Mouse (Mus musculus) hindbrain, embryonic 14.5 days (tissue): ENCODE measurements around the gene Olfr1065. TPM values are rescaled to one million over a fixed set of nuclear protein-coding genes. Genes with fewer than 3 reads are reported as not detected.
"Not testable (repeated sequence)": the region's sequence is repeated elsewhere in the genome, so short reads cannot be mapped to it uniquely, and the experiment has no call there.

ENCODE experiments used
- ATAC-seq: fragments of 200-750 bp; cut with Nextera tagmentation; 2 replicates; pipeline ENCODE4 v1.8.0; 2017; ENCODE audit warnings: moderate number of reproducible peaks, mild to moderate bottlenecking, moderate TSS enrichment, moderate library complexity; ENCODE audit not compliant: low FRiP score
- DNase-seq: peaks from one replicate; pipeline ENCODE4 v3.0.0-alpha.2; 2015; ENCODE audit warnings: low spot score
- H3K27ac ChIP-seq: fragments of 300-500 bp; sonication (generic); 2 replicates; pipeline ENCODE4 v1.5.1; 2014; ENCODE audit warnings: mild to moderate bottlenecking, moderate library complexity
- H3K27me3 ChIP-seq: fragments of 300-500 bp; sonication (generic); 2 replicates; pipeline ENCODE4 v1.6.1; 2014; ENCODE audit warnings: mild to moderate bottlenecking, low read length, mixed read lengths; ENCODE audit not compliant: control insufficient read depth, insufficient read depth
- H3K36me3 ChIP-seq: fragments of 300-500 bp; sonication (generic); replicated peaks from 2 replicates; pipeline ENCODE4 v1.6.1; 2014; ENCODE audit not compliant: control insufficient read depth, insufficient read depth
- H3K4me1 ChIP-seq: fragments of 300-500 bp; sonication (generic); replicated peaks from 2 replicates; pipeline ENCODE4 v1.6.1; 2014; ENCODE audit warnings: antibody characterized with exemption, low read length, mixed read lengths; ENCODE audit not compliant: control insufficient read depth, insufficient read depth
- H3K4me2 ChIP-seq: fragments of 300-500 bp; sonication (generic); replicated peaks from 2 replicates; pipeline ENCODE4 v1.6.1; 2014; ENCODE audit warnings: mild to moderate bottlenecking, moderate library complexity
- H3K4me3 ChIP-seq: fragments of 300-500 bp; sonication (generic); replicated peaks from 2 replicates; pipeline ENCODE4 v1.5.1; 2014; ENCODE audit warnings: mild to moderate bottlenecking, low read length
- H3K9ac ChIP-seq: fragments of 300-500 bp; sonication (generic); 2 replicates; pipeline ENCODE4 v1.6.1; 2014
- H3K9me3 ChIP-seq: fragments of 300-500 bp; sonication (generic); 2 replicates; pipeline ENCODE4 v1.6.1; 2016; ENCODE audit warnings: low read length; ENCODE audit not compliant: control insufficient read depth
- WGBS: fragments of 180-500 bp; shearing (Covaris S2); extraction: QIAGEN DNeasy Blood & Tissue Kit; methylation state at CpG from one replicate; pipeline ENCODE4 v1.1.7; 2014; 5-methylcytosine and 5-hydroxymethylcytosine counted together
- polyA plus RNA-seq: library from polyadenylated mRNA; unstranded; fragments of >200 nt; fragmentation: Nextera tagmentation; extraction: Ambion mirVana; gene quantifications from 2 replicates; pipeline ENCODE4 v1.2.1, GENCODE M21; 2014

Gene Olfr1065
- not detected in 2 replicates for polyA plus RNA-seq

- H3K27me3 ChIP-seq, H3K9me3 ChIP-seq, ATAC-seq, DNase-seq, H3K4me3 ChIP-seq, H3K9ac ChIP-seq, H3K27ac ChIP-seq, H3K36me3 ChIP-seq, H3K4me1 ChIP-seq, H3K4me2 ChIP-seq: not testable (repeated sequence)
- WGBS, result no CpG with 5 or more reads among the region's 1 CpGs
Observed at GRCm38 (mm10) chr2:86450491-86450890, at the start of gene Olfr1065. Gene Olfr1065, minus strand, starts transcription at chr2:86450591.

- 39% methylated on average over 1 of the region's 1 CpGs for WGBS
- Histone ChIP-seq H3K27ac (no peak within 1 kb of the TSS), H3K36me3 (no peaks in the 10 kb centered on the region)
Observed at GRCm38 (mm10) chr2:86487286-86487685, 36.9 kb upstream of the Olfr1065 start, which contains the start of gene Olfr228. Gene Olfr228, minus strand, starts transcription at chr2:86487386.

GRCm38 (mm10) chr2:86464442-86465109 lies 14.2 kb upstream of the Olfr1065 start:
- Histone ChIP-seq H3K36me3 (no peaks in the 10 kb centered on the region), H3K4me1 (no peaks in the 10 kb centered on the region), H3K27me3 (no peaks in the 10 kb centered on the region), H3K9ac (no peak overlapping the region), H3K4me3 (no peak overlapping the region), H3K9me3 (no peaks in the 10 kb centered on the region), H3K27ac (no peak overlapping the region), H3K4me2 (0 out of 2 replicates have a peak overlapping the region, but pooled peaks have one; percentile 19)
- ATAC-seq, result peak; percentile 51; the same call in 1 of the 2 replicates
- DNase-seq, result peak; percentile 67
- WGBS, result 40% methylated on average over 10 of the region's 10 CpGs

More at GRCm38 (mm10) chr2:86487286-86487685, 36.9 kb upstream of the Olfr1065 start, which contains the start of gene Olfr228:
- Histone ChIP-seq H3K4me3 (no peak within 1 kb of the TSS), H3K27me3 (no peaks in the 10 kb centered on the region), H3K4me1 (no peaks in the 10 kb centered on the region), H3K9ac (no peak within 1 kb of the TSS), H3K9me3 (no peaks in the 10 kb centered on the region), H3K4me2 (no peak within 1 kb of the TSS)
- DNase-seq (no peak), ATAC-seq (no peak)

- no peaks in the 10 kb centered on the region for H3K4me1 ChIP-seq
Observed at GRCm38 (mm10) chr2:86460434-86460833, 10.0 kb upstream of the Olfr1065 start.

GRCm38 (mm10) chr2:86456169-86456568 lies 5.8 kb upstream of the Olfr1065 start, which contains the start of gene Olfr1066:
Gene Olfr1066, minus strand, starts transcription at chr2:86456269.
- Histone ChIP-seq H3K27ac (no peak within 1 kb of the TSS), H3K9ac (no peak within 1 kb of the TSS), H3K4me2 (no peak within 1 kb of the TSS), H3K36me3 (no peaks in the 10 kb centered on the region), H3K9me3 (no peaks in the 10 kb centered on the region), H3K27me3 (no peaks in the 10 kb centered on the region), H3K4me1 (no peaks in the 10 kb centered on the region), H3K4me3 (no peak within 1 kb of the TSS)
- no peak for DNase-seq
- ATAC-seq, result no peak
- WGBS, result 88% methylated on average over 1 of the region's 1 CpGs

More at GRCm38 (mm10) chr2:86460434-86460833, 10.0 kb upstream of the Olfr1065 start:
- Histone ChIP-seq H3K9ac (no peak overlapping the region), H3K36me3 (no peaks in the 10 kb centered on the region), H3K4me2 (no peak overlapping the region), H3K4me3 (no peak overlapping the region), H3K9me3 (no peaks in the 10 kb centered on the region), H3K27me3 (no peaks in the 10 kb centered on the region), H3K27ac (no peak overlapping the region)
- ATAC-seq (no peak), DNase-seq (no peak)
- WGBS, result 88% methylated on average over 1 of the region's 1 CpGs

GRCm38 (mm10) chr2:86442101-86442500 lies 8.3 kb downstream of the Olfr1065 start:
- H3K9ac ChIP-seq, H3K4me1 ChIP-seq, H3K4me3 ChIP-seq, H3K4me2 ChIP-seq, H3K9me3 ChIP-seq, ATAC-seq, DNase-seq, H3K27me3 ChIP-seq, H3K27ac ChIP-seq, H3K36me3 ChIP-seq: not testable (repeated sequence)
- 51% methylated on average over 1 of the region's 1 CpGs for WGBS

- H3K4me3 ChIP-seq, H3K9me3 ChIP-seq, H3K27me3 ChIP-seq, H3K4me2 ChIP-seq, H3K36me3 ChIP-seq, H3K27ac ChIP-seq, DNase-seq, H3K4me1 ChIP-seq, H3K9ac ChIP-seq, ATAC-seq: not testable (repeated sequence)
- 89% methylated on average over 8 of the region's 8 CpGs for WGBS
Observed at GRCm38 (mm10) chr2:86428511-86428910, 21.9 kb downstream of the Olfr1065 start.

GRCm38 (mm10) chr2:86426649-86427048 lies 23.7 kb downstream of the Olfr1065 start, which contains the start of gene Olfr1062:
Gene Olfr1062, minus strand, starts transcription at chr2:86426749.
- DNase-seq, H3K36me3 ChIP-seq, H3K4me3 ChIP-seq, ATAC-seq, H3K9me3 ChIP-seq, H3K9ac ChIP-seq, H3K4me2 ChIP-seq, H3K27me3 ChIP-seq, H3K27ac ChIP-seq, H3K4me1 ChIP-seq: not testable (repeated sequence)

- ATAC-seq (no peak), DNase-seq (no peak)
- Histone ChIP-seq H3K4me2 (no peak within 1 kb of the TSS), H3K9ac (no peak within 1 kb of the TSS), H3K9me3 (no peaks in the 10 kb centered on the region), H3K36me3 (no peaks in the 10 kb centered on the region), H3K27me3 (no peaks in the 10 kb centered on the region), H3K4me3 (no peak within 1 kb of the TSS), H3K27ac (no peak within 1 kb of the TSS), H3K4me1 (no peaks in the 10 kb centered on the region)
- WGBS, result 84% methylated on average over 1 of the region's 1 CpGs
Observed at GRCm38 (mm10) chr2:86413950-86414349, 36.4 kb downstream of the Olfr1065 start, which contains the start of gene Olfr1061. Gene Olfr1061, minus strand, starts transcription at chr2:86414050.
